Mouse (Mus musculus): ENCODE measurements around the gene Lbx1. TPM values are rescaled to one million over a fixed set of nuclear protein-coding genes. Genes with fewer than 3 reads are reported as not detected.

Lbx1 gene
- polyA plus RNA-seq, 1 experiment = not detected

DNA sequence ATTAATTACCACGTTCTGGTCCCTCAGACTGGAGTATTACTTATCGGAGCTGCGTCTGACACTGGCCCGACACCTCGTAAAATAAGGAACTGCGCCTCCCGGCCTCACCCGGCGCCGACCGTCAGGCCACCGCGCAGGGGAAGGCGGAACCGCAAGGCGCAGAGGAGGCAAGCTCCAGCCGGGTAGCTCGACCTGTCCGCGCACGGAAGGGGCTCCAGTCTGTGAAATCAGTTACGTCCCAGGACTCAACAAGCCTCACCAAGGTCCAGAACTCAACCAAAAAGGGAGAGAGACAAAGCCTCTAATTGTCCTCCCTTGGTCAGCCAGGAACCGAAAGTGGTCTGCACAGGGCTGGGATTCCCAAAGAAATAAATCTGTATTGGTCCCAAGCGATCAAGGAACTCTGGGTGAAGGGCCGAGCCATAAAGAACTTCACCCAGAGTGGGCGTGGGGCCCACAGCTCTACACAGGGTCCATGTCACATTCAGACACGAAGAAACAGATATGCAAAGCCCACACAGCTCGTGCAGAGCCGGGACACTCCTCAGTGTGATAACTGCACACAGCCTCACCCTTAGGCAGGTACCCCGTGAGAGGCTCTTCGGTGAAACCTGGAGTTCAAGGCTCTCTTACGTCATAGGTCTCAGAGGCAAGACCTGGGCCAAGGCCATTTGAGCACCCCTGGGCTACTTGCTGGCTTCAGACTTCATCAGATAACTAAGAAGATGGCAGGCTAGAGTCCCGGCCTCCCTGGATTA, 6.1 kb downstream of the Lbx1 start:
- Histone ChIP-seq H3K4me3 (ENCODE audit: insufficient read depth, low read length) (no peak overlapping the region), H3K4me1 (ENCODE audit: control insufficient read depth, insufficient read depth, low read length) (no peaks in the 10 kb centered on the region), H3K27ac (ENCODE audit: insufficient read depth, low read length) (no peak overlapping the region)
- TF ChIP-seq CTCF (IDR thresholded peaks at IDR 0.05; ENCODE audit: borderline replicate concordance, insufficient read depth, low read length) (no peak), POLR2A (IDR thresholded peaks at IDR 0.05; ENCODE audit: low read depth, low read length) (no peak)

DNA sequence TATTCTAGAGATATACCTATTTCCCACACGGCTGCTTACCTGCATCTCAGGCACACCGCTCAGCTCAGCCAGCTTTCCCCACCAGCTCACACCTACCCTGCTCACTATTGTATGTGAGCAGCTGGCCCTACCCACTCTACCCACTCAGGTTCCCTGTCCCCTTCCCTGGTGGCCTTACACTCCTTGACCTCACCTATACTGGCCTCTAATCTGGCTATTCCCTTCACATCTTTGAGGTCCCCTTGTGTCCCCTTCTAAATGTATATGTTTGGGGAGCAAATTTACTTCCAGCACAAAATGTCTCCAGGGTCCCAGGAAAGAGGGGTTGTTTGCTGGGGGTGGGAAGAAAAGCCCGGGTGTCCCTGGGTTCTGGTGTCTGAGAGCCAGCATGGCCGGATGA, 6.8 kb downstream of the Lbx1 start:
- Histone ChIP-seq H3K4me3 (ENCODE audit: insufficient read depth, low read length) (no peak overlapping the region), H3K27ac (ENCODE audit: insufficient read depth, low read length) (no peak overlapping the region), H3K4me1 (ENCODE audit: control insufficient read depth, insufficient read depth, low read length) (no peaks in the 10 kb centered on the region)
- TF ChIP-seq CTCF (IDR thresholded peaks at IDR 0.05; ENCODE audit: borderline replicate concordance, insufficient read depth, low read length) (no peak), POLR2A (IDR thresholded peaks at IDR 0.05; ENCODE audit: low read depth, low read length) (no peak)

DNA sequence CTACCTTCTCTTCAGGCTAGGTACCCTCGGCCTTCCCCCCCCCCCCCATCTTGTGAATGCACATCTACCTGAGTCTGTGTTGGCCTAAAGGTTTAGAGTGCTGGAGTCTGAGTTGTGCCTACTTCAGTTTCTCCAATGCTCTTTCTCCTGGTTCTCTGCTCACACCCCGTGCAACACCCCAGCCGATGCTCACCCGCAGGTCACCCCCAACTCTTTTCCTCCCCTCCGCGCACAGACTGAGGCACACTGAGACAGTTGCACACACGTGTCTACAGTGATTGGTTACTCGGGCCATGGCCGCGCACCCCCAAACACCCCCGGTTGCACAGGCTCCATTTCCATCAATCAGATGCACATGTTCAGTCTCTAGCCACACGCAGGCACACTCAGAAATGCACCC, 7.5 kb downstream of the Lbx1 start:
- H3K27ac ChIP-seq (ENCODE audit: insufficient read depth, low read length) = no peak overlapping the region
- H3K4me3 ChIP-seq (ENCODE audit: insufficient read depth, low read length) = no peak overlapping the region
- TF ChIP-seq CTCF (IDR thresholded peaks at IDR 0.05; ENCODE audit: borderline replicate concordance, insufficient read depth, low read length) (no peak), POLR2A (IDR thresholded peaks at IDR 0.05; ENCODE audit: low read depth, low read length) (no peak)
- H3K4me1 ChIP-seq (ENCODE audit: control insufficient read depth, insufficient read depth, low read length) = no peaks in the 10 kb centered on the region

DNA sequence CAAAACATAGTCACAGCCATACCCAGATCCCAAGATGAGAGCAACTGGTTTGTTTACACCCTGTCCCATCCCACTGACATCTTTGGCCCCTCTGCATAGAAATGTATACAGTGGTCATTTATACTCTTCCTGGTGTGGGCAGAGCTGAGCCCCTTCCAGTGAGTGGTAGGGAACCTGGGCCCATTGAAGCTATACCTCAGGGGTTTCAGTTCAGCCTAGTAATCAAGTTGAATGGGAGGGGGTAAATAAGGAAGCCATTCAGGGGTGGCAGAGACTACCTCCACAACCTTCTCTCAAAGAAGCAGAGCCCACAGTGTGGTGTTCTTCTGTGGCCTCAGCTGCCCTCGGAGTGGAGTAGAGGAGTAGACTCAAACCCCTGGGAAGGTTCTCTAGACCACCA, 7.9 kb downstream of the Lbx1 start:
- TF ChIP-seq POLR2A (IDR thresholded peaks at IDR 0.05; ENCODE audit: low read depth, low read length) = no peak
- no peak for TF ChIP-seq CTCF (IDR thresholded peaks at IDR 0.05; ENCODE audit: borderline replicate concordance, insufficient read depth, low read length)
- Histone ChIP-seq H3K4me3 (ENCODE audit: insufficient read depth, low read length) (no peak overlapping the region), H3K27ac (ENCODE audit: insufficient read depth, low read length) (no peak overlapping the region), H3K4me1 (ENCODE audit: control insufficient read depth, insufficient read depth, low read length) (no peaks in the 10 kb centered on the region)

DNA sequence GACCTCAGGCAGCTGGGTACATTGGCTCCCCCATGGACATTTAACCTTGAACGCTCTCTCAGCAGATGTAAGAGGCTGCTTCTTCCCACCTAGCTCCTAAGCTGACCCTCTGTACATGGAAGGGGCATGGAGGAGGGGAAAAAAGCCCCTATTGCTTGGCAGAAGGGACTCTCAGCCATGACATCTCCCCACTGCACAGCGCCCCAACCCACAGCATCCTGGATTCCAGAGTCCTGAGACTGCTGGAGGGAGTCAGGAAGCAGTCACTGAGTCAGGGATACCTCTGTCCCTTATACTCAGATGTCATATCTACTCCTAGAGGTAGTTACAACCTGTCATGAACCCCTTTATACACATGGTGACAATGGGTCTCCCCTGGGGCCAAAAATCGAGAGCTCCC, 8.6 kb downstream of the Lbx1 start:
- no peaks in the 10 kb centered on the region for H3K4me1 ChIP-seq (ENCODE audit: control insufficient read depth, insufficient read depth, low read length)
- no peak overlapping the region for H3K27ac ChIP-seq (ENCODE audit: insufficient read depth, low read length)
- TF ChIP-seq CTCF (IDR thresholded peaks at IDR 0.05; ENCODE audit: borderline replicate concordance, insufficient read depth, low read length) (no peak), POLR2A (IDR thresholded peaks at IDR 0.05; ENCODE audit: low read depth, low read length) (no peak)
- H3K4me3 ChIP-seq (ENCODE audit: insufficient read depth, low read length) = no peak overlapping the region

DNA sequence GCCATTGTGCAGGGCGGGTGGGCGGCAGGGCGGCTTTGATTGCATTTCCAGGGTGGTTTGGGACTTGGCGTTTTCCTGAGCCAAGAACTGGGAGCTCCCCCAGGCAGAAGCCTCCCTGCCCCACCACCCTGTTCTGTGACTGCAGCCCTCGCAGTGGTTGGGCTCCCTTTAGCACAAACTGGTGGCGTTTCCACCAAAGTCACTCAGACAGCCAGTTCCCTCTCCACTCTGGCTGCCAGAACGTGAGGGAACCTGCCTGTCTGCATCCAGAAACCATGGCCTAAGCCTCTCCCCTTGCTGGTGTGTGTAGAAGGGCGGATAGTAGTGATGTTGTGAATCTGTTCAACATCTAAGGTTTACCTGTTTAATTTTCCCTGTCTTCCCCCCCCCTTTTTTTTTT, 9.4 kb downstream of the Lbx1 start:
- Histone ChIP-seq H3K4me1 (ENCODE audit: control insufficient read depth, insufficient read depth, low read length) (no peaks in the 10 kb centered on the region), H3K4me3 (ENCODE audit: insufficient read depth, low read length) (no peak overlapping the region), H3K27ac (ENCODE audit: insufficient read depth, low read length) (no peak overlapping the region)
- no peak for TF ChIP-seq CTCF (IDR thresholded peaks at IDR 0.05; ENCODE audit: borderline replicate concordance, insufficient read depth, low read length)
- TF ChIP-seq POLR2A (IDR thresholded peaks at IDR 0.05; ENCODE audit: low read depth, low read length) = no peak

DNA sequence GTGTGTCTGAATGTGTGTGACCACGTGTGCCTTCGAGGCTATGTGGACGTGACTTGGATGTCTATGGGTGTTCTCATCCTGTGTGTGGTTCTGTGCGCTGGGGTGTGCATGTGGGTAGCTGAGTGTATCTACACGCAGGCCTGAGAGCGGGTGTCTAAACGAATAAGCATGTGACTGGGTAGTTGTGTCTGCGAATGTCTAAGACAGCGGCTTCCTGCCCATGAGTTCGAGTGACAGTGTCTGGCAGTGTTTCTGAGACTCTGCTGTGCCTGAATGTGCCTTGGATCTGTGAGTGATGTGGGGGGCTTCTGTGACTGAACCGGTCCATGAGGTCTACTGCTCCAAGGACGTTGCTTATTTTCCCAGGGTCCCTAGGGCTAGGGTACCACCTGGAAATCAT, 10.5 kb downstream of the Lbx1 start:
- no peak overlapping the region for H3K27ac ChIP-seq (ENCODE audit: insufficient read depth, low read length)
- no peak for TF ChIP-seq CTCF (IDR thresholded peaks at IDR 0.05; ENCODE audit: borderline replicate concordance, insufficient read depth, low read length)
- no peaks in the 10 kb centered on the region for H3K4me1 ChIP-seq (ENCODE audit: control insufficient read depth, insufficient read depth, low read length)
- H3K4me3 ChIP-seq (ENCODE audit: insufficient read depth, low read length) = no peak overlapping the region

DNA sequence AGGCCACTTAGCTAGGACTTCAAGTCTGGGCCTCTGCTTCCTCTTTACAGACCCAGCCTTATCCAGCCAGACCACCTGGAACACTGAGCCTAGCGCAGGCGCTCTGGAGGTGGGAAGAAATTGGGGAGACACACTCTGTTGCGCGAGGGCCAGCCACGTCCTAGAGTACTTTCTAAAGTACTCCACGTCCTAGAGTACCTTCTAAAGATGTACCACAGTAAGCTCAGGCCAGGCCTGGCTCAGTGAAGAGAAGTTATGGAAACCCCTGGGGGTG, 11.4 kb downstream of the Lbx1 start:
- no peak overlapping the region for H3K27ac ChIP-seq (ENCODE audit: insufficient read depth, low read length)
- no peak overlapping the region for H3K4me3 ChIP-seq (ENCODE audit: insufficient read depth, low read length)
- no peaks in the 10 kb centered on the region for H3K4me1 ChIP-seq (ENCODE audit: control insufficient read depth, insufficient read depth, low read length)
- TF ChIP-seq CTCF (IDR thresholded peaks at IDR 0.05; ENCODE audit: borderline replicate concordance, insufficient read depth, low read length) = no peak
- TF ChIP-seq POLR2A (IDR thresholded peaks at IDR 0.05; ENCODE audit: low read depth, low read length) = no peak

DNA sequence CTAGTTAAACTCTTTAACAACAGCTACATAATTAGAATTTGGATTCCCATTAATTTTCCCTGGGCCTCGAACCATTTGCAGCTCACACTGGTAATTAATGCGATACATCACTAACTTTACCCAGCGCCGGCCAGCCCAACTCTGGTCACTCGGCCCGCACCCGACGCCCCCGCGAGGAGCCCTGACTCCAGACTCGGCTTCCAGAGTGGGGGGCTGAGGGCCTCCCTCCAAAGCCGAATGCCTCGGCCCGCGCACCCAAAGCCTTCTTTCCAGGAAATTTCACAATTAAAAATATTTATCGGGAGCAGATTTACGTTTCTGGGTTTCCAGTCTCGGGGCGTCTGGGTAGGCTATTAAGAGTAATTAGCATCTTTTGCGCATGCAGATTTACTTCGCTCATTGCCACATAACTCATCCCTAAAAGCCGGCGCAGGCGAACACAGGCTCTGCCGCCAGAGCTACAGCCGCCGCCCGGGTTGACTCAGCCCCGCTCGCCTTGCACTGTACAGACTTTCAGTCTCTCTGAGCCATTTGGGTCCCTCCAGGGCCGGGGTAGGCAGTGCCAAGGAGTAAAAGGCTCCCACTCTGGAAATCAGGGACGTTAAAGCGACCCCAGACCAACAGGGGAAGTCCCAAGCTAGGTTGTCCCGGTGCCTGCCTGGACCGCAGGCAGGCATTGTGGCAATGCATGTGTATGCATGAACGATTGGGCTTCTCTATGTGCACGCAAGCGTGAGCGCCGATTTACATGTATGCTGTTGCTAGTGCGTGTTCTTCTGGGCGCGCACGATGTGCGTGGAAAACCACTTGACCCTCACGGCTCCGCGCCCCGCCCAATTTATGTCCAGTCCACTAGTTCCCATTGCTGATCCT, 12.0 kb downstream of the Lbx1 start:
- Histone ChIP-seq H3K27ac (ENCODE audit: insufficient read depth, low read length) (no peak overlapping the region), H3K4me3 (ENCODE audit: insufficient read depth, low read length) (no peak overlapping the region), H3K4me1 (ENCODE audit: control insufficient read depth, insufficient read depth, low read length) (no peaks in the 10 kb centered on the region)
- no peak for TF ChIP-seq POLR2A (IDR thresholded peaks at IDR 0.05; ENCODE audit: low read depth, low read length)
- no peak for TF ChIP-seq CTCF (IDR thresholded peaks at IDR 0.05; ENCODE audit: borderline replicate concordance, insufficient read depth, low read length)

DNA sequence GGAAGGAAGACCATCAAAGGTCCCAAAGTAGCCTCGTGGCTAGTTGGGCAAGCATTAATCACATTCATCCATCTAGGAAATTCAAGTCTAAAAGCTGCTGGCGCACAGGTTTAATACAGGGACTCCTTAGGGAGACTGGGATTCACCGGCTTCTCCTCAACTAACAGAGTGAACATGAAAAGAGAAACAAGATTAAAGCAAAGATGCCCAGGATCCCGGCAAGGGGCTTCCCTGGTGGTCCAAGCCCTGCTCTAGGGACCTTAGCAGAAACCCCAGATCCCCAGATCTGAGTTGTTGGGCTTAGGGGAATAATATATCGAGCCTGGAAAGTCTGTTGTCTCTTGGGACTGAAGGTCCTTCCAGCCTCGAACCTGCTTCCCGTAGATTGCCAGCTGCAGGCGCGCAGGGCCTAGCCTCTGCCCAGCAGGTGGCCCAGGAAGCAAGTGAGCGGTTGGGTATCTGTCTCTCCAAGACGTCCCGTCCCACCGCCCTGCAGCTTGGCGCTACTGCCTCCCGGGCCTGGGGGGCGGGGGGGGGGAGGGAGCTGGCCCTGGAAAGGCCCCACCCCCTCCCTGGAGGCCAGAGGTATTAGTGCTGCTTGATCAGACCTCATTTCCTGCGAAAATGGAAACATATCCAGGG, 13.3 kb downstream of the Lbx1 start:
- Histone ChIP-seq H3K27ac (ENCODE audit: insufficient read depth, low read length) (no peak overlapping the region), H3K4me1 (ENCODE audit: control insufficient read depth, insufficient read depth, low read length) (no peaks in the 10 kb centered on the region), H3K4me3 (ENCODE audit: insufficient read depth, low read length) (no peak overlapping the region)
- TF ChIP-seq CTCF (IDR thresholded peaks at IDR 0.05; ENCODE audit: borderline replicate concordance, insufficient read depth, low read length) (no peak), POLR2A (IDR thresholded peaks at IDR 0.05; ENCODE audit: low read depth, low read length) (no peak)

Measured in embryonic fibroblast, embryonic 13.5 days (primary cell).